Mouse (Mus musculus): ENCODE data around the gene Oaz2. TPM values are rescaled to one million over a fixed set of nuclear protein-coding genes. Genes with fewer than 3 reads are reported as not detected.
A peak's percentile ranks its signal among the peaks of the same experiment; 100 is the strongest.

The Oaz2 gene
- polyA plus RNA-seq, 1 experiment from 2014 or later, result 210 TPM

GRCm38 (mm10) chr9:65703926-65704595 lies 36.3 kb downstream of the Oaz2 start:
- 89% methylated on average over 24 of the region's 24 CpGs for WGBS
- H3K4me3 ChIP-seq (ENCODE audit: control insufficient read depth in 1 of 2, insufficient read depth in 1 of 2, low read depth in 1 of 2, low read length in 2 of 2), result no peak overlapping the region
- no peaks in the 10 kb centered on the region for H3K9me3 ChIP-seq (ENCODE audit: control insufficient read depth, low read length)
- no peak overlapping the region for H3K9ac ChIP-seq (ENCODE audit: low read length)
- H3K27me3 ChIP-seq (ENCODE audit: control insufficient read depth, insufficient read depth, low read length), result no peaks in the 10 kb centered on the region
- H3K4me1 ChIP-seq (ENCODE audit: control insufficient read depth in 2 of 2, insufficient read depth in 2 of 2, low read length in 2 of 2), result no peaks in the 10 kb centered on the region; a peak in 1 of 4 replicates
- peaks cover 64% of the 10 kb centered on the region for H3K36me3 ChIP-seq (ENCODE audit: control insufficient read depth, insufficient read depth, low read length)
- ATAC-seq (ENCODE audit: insufficient number of reproducible peaks, insufficient read depth, low FRiP score, low read depth), result no peak
- H3K27ac ChIP-seq (replicated peaks in 1 of 2; ENCODE audit: control insufficient read depth in 1 of 2, insufficient read depth in 1 of 2, low read depth in 2 of 2, low read length in 2 of 2), result no peak overlapping the region
- H3K4me2 ChIP-seq (ENCODE audit: low read length), result no peak overlapping the region

GRCm38 (mm10) chr9:65718195-65718594 lies 50.4 kb downstream of the Oaz2 start:
- no peak overlapping the region for H3K27ac ChIP-seq (replicated peaks in 1 of 2; ENCODE audit: control insufficient read depth in 1 of 2, insufficient read depth in 1 of 2, low read depth in 2 of 2, low read length in 2 of 2)
- no peaks in the 10 kb centered on the region for H3K9me3 ChIP-seq (ENCODE audit: control insufficient read depth, low read length)
- no peak for ATAC-seq (ENCODE audit: insufficient number of reproducible peaks, insufficient read depth, low FRiP score, low read depth)
- 91% methylated on average over 5 of the region's 5 CpGs for WGBS
- no peaks in the 10 kb centered on the region for H3K36me3 ChIP-seq (ENCODE audit: control insufficient read depth, insufficient read depth, low read length)
- H3K4me2 ChIP-seq (ENCODE audit: low read length), result no peak overlapping the region
- H3K9ac ChIP-seq (ENCODE audit: low read length), result no peak overlapping the region
- H3K4me1 ChIP-seq (ENCODE audit: control insufficient read depth in 2 of 2, insufficient read depth in 2 of 2, low read length in 2 of 2), result peaks cover 8 to 21% of the 10 kb centered on the region in 2 experiments
- H3K4me3 ChIP-seq (ENCODE audit: control insufficient read depth in 1 of 2, insufficient read depth in 1 of 2, low read depth in 1 of 2, low read length in 2 of 2), result no peak overlapping the region
- H3K27me3 ChIP-seq (ENCODE audit: control insufficient read depth, insufficient read depth, low read length), result no peaks in the 10 kb centered on the region

GRCm38 (mm10) chr9:65721161-65721566 lies 53.4 kb downstream of the Oaz2 start:
- 22% methylated on average over 10 of the region's 10 CpGs for WGBS
- H3K4me2 ChIP-seq (ENCODE audit: low read length), result peak overlapping the region; percentile 24; the same call in 1 of the 2 replicates
- 0 out of 2 replicates have a peak overlapping the region, but pooled peaks have one; percentile 31 for H3K9ac ChIP-seq (ENCODE audit: low read length)
- no peaks in the 10 kb centered on the region for H3K36me3 ChIP-seq (ENCODE audit: control insufficient read depth, insufficient read depth, low read length)
- H3K27ac ChIP-seq (replicated peaks in 1 of 2; ENCODE audit: control insufficient read depth in 1 of 2, insufficient read depth in 1 of 2, low read depth in 2 of 2, low read length in 2 of 2), result peak overlapping the region; percentile 29 to 65
- H3K27me3 ChIP-seq (ENCODE audit: control insufficient read depth, insufficient read depth, low read length), result no peaks in the 10 kb centered on the region
- H3K4me3 ChIP-seq (ENCODE audit: control insufficient read depth in 1 of 2, insufficient read depth in 1 of 2, low read depth in 1 of 2, low read length in 2 of 2), result no peak overlapping the region
- peak; percentile 48; the same call in 1 of the 2 replicates for ATAC-seq (ENCODE audit: insufficient number of reproducible peaks, insufficient read depth, low FRiP score, low read depth)
- H3K9me3 ChIP-seq (ENCODE audit: control insufficient read depth, low read length), result no peaks in the 10 kb centered on the region
- H3K4me1 ChIP-seq (ENCODE audit: control insufficient read depth in 2 of 2, insufficient read depth in 2 of 2, low read length in 2 of 2), result peaks cover 21 to 49% of the 10 kb centered on the region in 2 experiments

GRCm38 (mm10) chr9:65724471-65725290 lies 56.9 kb downstream of the Oaz2 start:
- H3K4me1 ChIP-seq (ENCODE audit: control insufficient read depth in 2 of 2, insufficient read depth in 2 of 2, low read length in 2 of 2), result peaks cover 21 to 55% of the 10 kb centered on the region in 2 experiments
- peak overlapping the region; percentile 45; the same call in 1 of the 2 replicates for H3K9ac ChIP-seq (ENCODE audit: low read length)
- H3K27ac ChIP-seq (replicated peaks in 1 of 2; ENCODE audit: control insufficient read depth in 1 of 2, insufficient read depth in 1 of 2, low read depth in 2 of 2, low read length in 2 of 2), result peak overlapping the region; percentile 86 to 87
- 0 out of 2 replicates have a peak, but pooled peaks have one; percentile 31 for ATAC-seq (ENCODE audit: insufficient number of reproducible peaks, insufficient read depth, low FRiP score, low read depth)
- H3K4me2 ChIP-seq (ENCODE audit: low read length), result peak overlapping the region; percentile 31
- no peaks in the 10 kb centered on the region for H3K27me3 ChIP-seq (ENCODE audit: control insufficient read depth, insufficient read depth, low read length)
- peaks cover 5% of the 10 kb centered on the region for H3K36me3 ChIP-seq (ENCODE audit: control insufficient read depth, insufficient read depth, low read length)
- H3K4me3 ChIP-seq (ENCODE audit: control insufficient read depth in 1 of 2, insufficient read depth in 1 of 2, low read depth in 1 of 2, low read length in 2 of 2), result no peak overlapping the region
- 45% methylated on average over 8 of the region's 8 CpGs for WGBS
- no peaks in the 10 kb centered on the region for H3K9me3 ChIP-seq (ENCODE audit: control insufficient read depth, low read length)

GRCm38 (mm10) chr9:65725291-65725622 lies 57.5 kb downstream of the Oaz2 start:
- peaks cover 11% of the 10 kb centered on the region for H3K36me3 ChIP-seq (ENCODE audit: control insufficient read depth, insufficient read depth, low read length)
- 14% methylated on average over 4 of the region's 4 CpGs for WGBS
- H3K27me3 ChIP-seq (ENCODE audit: control insufficient read depth, insufficient read depth, low read length), result no peaks in the 10 kb centered on the region
- H3K4me1 ChIP-seq (ENCODE audit: control insufficient read depth in 2 of 2, insufficient read depth in 2 of 2, low read length in 2 of 2), result peaks cover 21 to 53% of the 10 kb centered on the region in 2 experiments
- peak overlapping the region; percentile 41; the same call in 1 of the 2 replicates for H3K9ac ChIP-seq (ENCODE audit: low read length)
- peak overlapping the region; percentile 86 to 87 for H3K27ac ChIP-seq (replicated peaks in 1 of 2; ENCODE audit: control insufficient read depth in 1 of 2, insufficient read depth in 1 of 2, low read depth in 2 of 2, low read length in 2 of 2)
- peak overlapping the region; percentile 23; the same call in 1 of the 2 replicates for H3K4me2 ChIP-seq (ENCODE audit: low read length)
- H3K9me3 ChIP-seq (ENCODE audit: control insufficient read depth, low read length), result no peaks in the 10 kb centered on the region
- H3K4me3 ChIP-seq (ENCODE audit: control insufficient read depth in 1 of 2, insufficient read depth in 1 of 2, low read depth in 1 of 2, low read length in 2 of 2), result no peak overlapping the region
- peak; percentile 50; the same call in 1 of the 2 replicates for ATAC-seq (ENCODE audit: insufficient number of reproducible peaks, insufficient read depth, low FRiP score, low read depth)

GRCm38 (mm10) chr9:65726431-65726830 lies 58.6 kb downstream of the Oaz2 start:
- H3K27ac ChIP-seq (replicated peaks in 1 of 2; ENCODE audit: control insufficient read depth in 1 of 2, insufficient read depth in 1 of 2, low read depth in 2 of 2, low read length in 2 of 2), result peak overlapping the region in 1 of 2 experiments; percentile 87; a peak in 2 of 4 replicates

GRCm38 (mm10) chr9:65727491-65727890 lies 59.7 kb downstream of the Oaz2 start:
- 79% methylated on average over 4 of the region's 4 CpGs for WGBS
- Histone ChIP-seq H3K4me1 (ENCODE audit: control insufficient read depth in 2 of 2, insufficient read depth in 2 of 2, low read length in 2 of 2) (peaks cover 15 to 34% of the 10 kb centered on the region in 2 experiments), H3K27me3 (ENCODE audit: control insufficient read depth, insufficient read depth, low read length) (no peaks in the 10 kb centered on the region), H3K4me3 (ENCODE audit: control insufficient read depth in 1 of 2, insufficient read depth in 1 of 2, low read depth in 1 of 2, low read length in 2 of 2) (no peak overlapping the region), H3K9ac (ENCODE audit: low read length) (no peak overlapping the region), H3K9me3 (ENCODE audit: control insufficient read depth, low read length) (no peaks in the 10 kb centered on the region), H3K4me2 (ENCODE audit: low read length) (no peak overlapping the region), H3K27ac (replicated peaks in 1 of 2; ENCODE audit: control insufficient read depth in 1 of 2, insufficient read depth in 1 of 2, low read depth in 2 of 2, low read length in 2 of 2) (no peak overlapping the region), H3K36me3 (ENCODE audit: control insufficient read depth, insufficient read depth, low read length) (peaks cover 16% of the 10 kb centered on the region)
- no peak for ATAC-seq (ENCODE audit: insufficient number of reproducible peaks, insufficient read depth, low FRiP score, low read depth)

More at GRCm38 (mm10) chr9:65726431-65726830, 58.6 kb downstream of the Oaz2 start:
- Histone ChIP-seq H3K4me2 (ENCODE audit: low read length) (no peak overlapping the region), H3K36me3 (ENCODE audit: control insufficient read depth, insufficient read depth, low read length) (peaks cover 16% of the 10 kb centered on the region), H3K9ac (ENCODE audit: low read length) (no peak overlapping the region), H3K4me3 (ENCODE audit: control insufficient read depth in 1 of 2, insufficient read depth in 1 of 2, low read depth in 1 of 2, low read length in 2 of 2) (no peak overlapping the region), H3K27me3 (ENCODE audit: control insufficient read depth, insufficient read depth, low read length) (no peaks in the 10 kb centered on the region), H3K9me3 (ENCODE audit: control insufficient read depth, low read length) (no peaks in the 10 kb centered on the region), H3K4me1 (ENCODE audit: control insufficient read depth in 2 of 2, insufficient read depth in 2 of 2, low read length in 2 of 2) (peaks cover 17 to 44% of the 10 kb centered on the region in 2 experiments)
- no peak for ATAC-seq (ENCODE audit: insufficient number of reproducible peaks, insufficient read depth, low FRiP score, low read depth)
- WGBS, result 79% methylated on average over 3 of the region's 3 CpGs
